Mouse (Mus musculus): ENCODE results near the gene Pkn3. TPM values are rescaled to one million over a fixed set of nuclear protein-coding genes. Genes with fewer than 3 reads are reported as not detected.
"Not testable (repeated sequence)": the region's sequence is repeated elsewhere in the genome, so short reads cannot be mapped to it uniquely, and the experiment has no call there.

The Pkn3 gene
- polyA plus RNA-seq, 1 experiment from 2014 or later, result 8.6 TPM

DNA sequence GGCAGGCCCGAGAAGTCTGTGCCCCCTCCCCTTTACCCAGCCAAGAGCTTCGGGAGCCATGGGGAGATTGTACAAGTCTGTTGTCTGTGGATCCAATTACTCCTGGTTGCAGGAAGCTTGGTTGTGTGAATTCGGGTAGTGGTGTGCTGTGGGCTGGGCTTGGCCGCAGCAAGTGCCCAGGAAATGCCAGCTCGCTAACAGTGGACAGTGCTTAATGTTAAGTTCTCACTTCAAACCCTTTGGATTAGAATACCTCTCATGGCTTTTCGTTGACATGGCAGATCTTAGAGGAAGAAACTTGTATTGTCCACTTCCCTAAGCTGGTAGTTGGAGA, 56.9 kb downstream of the Pkn3 start:
- Histone ChIP-seq H3K27me3 (no peaks in the 10 kb centered on the region), H3K9me3 (no peaks in the 10 kb centered on the region), H3K4me3 (peak overlapping the region; percentile 91), H3K36me3 (peaks cover 44% of the 10 kb centered on the region), H3K4me2 (replicated peaks) (peak overlapping the region; percentile 86), H3K9ac (peak overlapping the region; percentile 83), H3K4me1 (peaks cover 25% of the 10 kb centered on the region), H3K27ac (peak overlapping the region; percentile 74; the same call in 1 of the 2 replicates)
- no peak for ATAC-seq (ENCODE audit: low FRiP score, low read depth)
- WGBS, result 22% methylated on average over 6 of the region's 6 CpGs

GRCm38 (mm10) chr2:30134928-30135620, 57.6 kb downstream of the Pkn3 start:
- H3K9ac ChIP-seq, result peak overlapping the region; percentile 83
- WGBS, result 75% methylated on average over 10 of the region's 10 CpGs
- no peak for ATAC-seq (ENCODE audit: low FRiP score, low read depth)
- no peaks in the 10 kb centered on the region for H3K27me3 ChIP-seq
- H3K4me1 ChIP-seq, result peaks cover 25% of the 10 kb centered on the region
- H3K4me2 ChIP-seq (replicated peaks), result peak overlapping the region; percentile 86
- H3K36me3 ChIP-seq, result peaks cover 49% of the 10 kb centered on the region
- H3K4me3 ChIP-seq, result peak overlapping the region; percentile 91
- H3K9me3 ChIP-seq, result no peaks in the 10 kb centered on the region
- peak overlapping the region; percentile 55; the same call in 1 of the 2 replicates for H3K27ac ChIP-seq

DNA sequence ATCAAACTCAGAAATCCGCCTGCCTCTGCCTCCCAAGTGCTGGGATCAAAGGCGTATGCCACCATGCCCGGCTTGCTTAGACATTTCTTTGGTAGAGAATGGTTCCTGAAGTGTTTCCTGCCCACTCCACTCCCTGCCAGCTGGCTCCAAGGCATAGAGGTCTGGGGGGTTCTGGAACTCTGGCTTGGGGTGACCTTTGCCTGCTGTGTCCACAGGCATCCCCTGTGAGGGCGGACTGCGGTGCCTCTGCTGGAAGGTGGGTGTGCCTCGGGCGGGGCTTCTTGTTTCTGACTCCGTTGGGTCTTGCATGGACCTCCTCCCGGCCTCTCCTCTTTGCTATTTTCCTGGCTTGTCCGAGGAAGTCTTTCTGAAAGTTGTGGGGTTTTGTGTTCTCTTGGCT, 59.0 kb downstream of the Pkn3 start:
- H3K4me1 ChIP-seq, result peaks cover 25% of the 10 kb centered on the region
- no peak overlapping the region for H3K4me2 ChIP-seq (replicated peaks)
- peak overlapping the region; percentile 19; the same call in 1 of the 2 replicates for H3K9ac ChIP-seq
- no peak overlapping the region for H3K27ac ChIP-seq
- no peak overlapping the region for H3K4me3 ChIP-seq
- H3K36me3 ChIP-seq, result peaks cover 63% of the 10 kb centered on the region
- no peaks in the 10 kb centered on the region for H3K9me3 ChIP-seq
- no peaks in the 10 kb centered on the region for H3K27me3 ChIP-seq
- 89% methylated on average over 10 of the region's 10 CpGs for WGBS
- no peak for ATAC-seq (ENCODE audit: low FRiP score, low read depth)

- H3K27me3 ChIP-seq; H3K9me3 ChIP-seq; H3K9ac ChIP-seq; H3K4me2 ChIP-seq (replicated peaks); H3K4me1 ChIP-seq; H3K27ac ChIP-seq; ATAC-seq (ENCODE audit: low FRiP score, low read depth); H3K4me3 ChIP-seq: not testable (repeated sequence)
- WGBS, result 91% methylated on average over 4 of the region's 4 CpGs
- peaks cover 95% of the 10 kb centered on the region for H3K36me3 ChIP-seq
Observed at GRCm38 (mm10) chr2:30140021-30140420, 62.5 kb downstream of the Pkn3 start.

Other genes with a start within 250 kb of the Pkn3 start
- 28.8 and 33.4 TPM in 2 replicates for gene Cercam, start 208.5 kb upstream of the Pkn3 start, polyA plus RNA-seq (2015; fragmentation: Nextera tagmentation; extraction: Ambion mirVana)
- 64.4 and 68.9 TPM in 2 replicates for gene Odf2, start 188.5 kb upstream of the Pkn3 start, polyA plus RNA-seq (2015; fragmentation: Nextera tagmentation; extraction: Ambion mirVana)
- gene Gle1, start 142.3 kb upstream of the Pkn3 start, polyA plus RNA-seq (2015; fragmentation: Nextera tagmentation; extraction: Ambion mirVana), result 74.2 and 75.1 TPM in 2 replicates
- 85.5 and 90.7 TPM in 2 replicates for gene Sptan1, start 112.1 kb upstream of the Pkn3 start, polyA plus RNA-seq (2015; fragmentation: Nextera tagmentation; extraction: Ambion mirVana)
- gene Wdr34, start 28.8 kb upstream of the Pkn3 start, polyA plus RNA-seq (2015; fragmentation: Nextera tagmentation; extraction: Ambion mirVana), result 40.4 and 42.5 TPM in 2 replicates
- gene Set, start 20.3 kb upstream of the Pkn3 start, polyA plus RNA-seq (2015; fragmentation: Nextera tagmentation; extraction: Ambion mirVana), result 514 and 554 TPM in 2 replicates
- 25.3 and 27.9 TPM in 2 replicates for gene Zdhhc12, start 16.0 kb downstream of the Pkn3 start, polyA plus RNA-seq (2015; fragmentation: Nextera tagmentation; extraction: Ambion mirVana)
- gene Zer1, start 46.9 kb downstream of the Pkn3 start, polyA plus RNA-seq (2015; fragmentation: Nextera tagmentation; extraction: Ambion mirVana), result 11.2 and 12.5 TPM in 2 replicates
- 10.1 and 10.7 TPM in 2 replicates for gene Tbc1d13, start 56.1 kb downstream of the Pkn3 start, polyA plus RNA-seq (2015; fragmentation: Nextera tagmentation; extraction: Ambion mirVana)
- 17.2 and 19.2 TPM in 2 replicates for gene Endog, start 93.8 kb downstream of the Pkn3 start, polyA plus RNA-seq (2015; fragmentation: Nextera tagmentation; extraction: Ambion mirVana)
- 87.8 and 96.7 TPM in 2 replicates for gene Spout1, start 100.8 kb downstream of the Pkn3 start, polyA plus RNA-seq (2015; fragmentation: Nextera tagmentation; extraction: Ambion mirVana)
- 7.8 and 8.1 TPM in 2 replicates for gene Kyat1, start 128.2 kb downstream of the Pkn3 start, polyA plus RNA-seq (2015; fragmentation: Nextera tagmentation; extraction: Ambion mirVana)
- 49.1 and 51.6 TPM in 2 replicates for gene Lrrc8a, start 160.0 kb downstream of the Pkn3 start, polyA plus RNA-seq (2015; fragmentation: Nextera tagmentation; extraction: Ambion mirVana)
- gene Gm28035, start 162.9 kb downstream of the Pkn3 start, polyA plus RNA-seq (2015; fragmentation: Nextera tagmentation; extraction: Ambion mirVana), result 0.22 TPM in 1 of 2 replicates, not detected in the other
- gene Phyhd1, start 188.5 kb downstream of the Pkn3 start, polyA plus RNA-seq (2015; fragmentation: Nextera tagmentation; extraction: Ambion mirVana), result 4.1 and 4.5 TPM in 2 replicates
- gene Gm28038, start 203.4 kb downstream of the Pkn3 start, polyA plus RNA-seq (2015; fragmentation: Nextera tagmentation; extraction: Ambion mirVana), result not detected in 2 replicates
- 30.8 and 32.0 TPM in 2 replicates for gene Dolk, start 208.7 kb downstream of the Pkn3 start, polyA plus RNA-seq (2015; fragmentation: Nextera tagmentation; extraction: Ambion mirVana)
- gene Nup188, start 208.7 kb downstream of the Pkn3 start, polyA plus RNA-seq (2015; fragmentation: Nextera tagmentation; extraction: Ambion mirVana), result 33.7 and 41.2 TPM in 2 replicates